Mouse (Mus musculus): ENCODE measurements at regions not wholly inside any gene's neighbourhood (a gene's known extent, or its start where the extent isn't known, plus 50 kb on each side); places are given as distances from the start of the nearest gene placed in this dataset.

GRCm38 (mm10) chr16:86209319-86209718 is 307.7 kb upstream of the Adamts5 start:
- TF ChIP-seq CTCF (IDR thresholded peaks at IDR 0.05; ENCODE audit: control insufficient read depth, insufficient read depth, insufficient replicate concordance, low read depth, low read length) (no peak), POLR2A (IDR thresholded peaks at IDR 0.05; ENCODE audit: control insufficient read depth, low read depth, low read length) (no peak)
